Mouse (Mus musculus) testis, postnatal 10 days (tissue): ENCODE data around the gene Aifm3.
A peak's percentile ranks its signal among the peaks of the same experiment; 100 is the strongest.

Experiments
- DNase-seq: peaks from one replicate; pipeline ENCODE4 v3.0.0; 2021; ENCODE audit warnings: low spot score

Gene Aifm3

GRCm38 (mm10) chr16:17489469-17490111 is at the start of gene Aifm3:
Gene Aifm3, plus strand, starts transcription at chr16:17489611.
- peak; percentile 62 for DNase-seq

GRCm38 (mm10) chr16:17451541-17452372 is 37.7 kb upstream of the Aifm3 start, which contains the start of gene Crkl:
Gene Crkl, plus strand, starts transcription at chr16:17451987.
- peak; percentile 98 for DNase-seq

- no peak for DNase-seq
These were observed 37.1 kb upstream of the Aifm3 start for GRCm38 (mm10) chr16:17452373-17452715.

- no peak for DNase-seq
These were observed 32.5 kb upstream of the Aifm3 start for GRCm38 (mm10) chr16:17456901-17457300.

- no peak for DNase-seq
These were observed 29.2 kb upstream of the Aifm3 start for GRCm38 (mm10) chr16:17460254-17460653.

GRCm38 (mm10) chr16:17461596-17461995 is 27.8 kb upstream of the Aifm3 start:
- no peak for DNase-seq

GRCm38 (mm10) chr16:17463184-17463583 is 26.2 kb upstream of the Aifm3 start:
- DNase-seq, result no peak

- DNase-seq, result no peak
These were observed 22.3 kb upstream of the Aifm3 start for GRCm38 (mm10) chr16:17466875-17467663.

GRCm38 (mm10) chr16:17472498-17472897 is 16.9 kb upstream of the Aifm3 start:
- no peak for DNase-seq

GRCm38 (mm10) chr16:17474091-17474490 is 15.3 kb upstream of the Aifm3 start:
- DNase-seq, result no peak

- DNase-seq, result no peak
These were observed 14.7 kb upstream of the Aifm3 start for GRCm38 (mm10) chr16:17474761-17475160.

GRCm38 (mm10) chr16:17475326-17475725 is 14.1 kb upstream of the Aifm3 start:
- no peak for DNase-seq

- DNase-seq, result no peak
These were observed 11.0 kb upstream of the Aifm3 start for GRCm38 (mm10) chr16:17478331-17478943.

- DNase-seq, result no peak
These were observed 7.9 kb upstream of the Aifm3 start for GRCm38 (mm10) chr16:17481465-17481864.

GRCm38 (mm10) chr16:17486505-17486904 is 2.9 kb upstream of the Aifm3 start:
- DNase-seq, result peak; percentile 68

- no peak for DNase-seq
These were observed 638 bp upstream of the Aifm3 start for GRCm38 (mm10) chr16:17488478-17489468.

- no peak for DNase-seq
These were observed 1.7 kb downstream of the Aifm3 start for GRCm38 (mm10) chr16:17491154-17491553.

GRCm38 (mm10) chr16:17491896-17492561 is 2.6 kb downstream of the Aifm3 start:
- DNase-seq, result no peak

GRCm38 (mm10) chr16:17496499-17497305 is 7.3 kb downstream of the Aifm3 start:
- peak; percentile 87 for DNase-seq
